Mouse (Mus musculus) liver, postnatal 0 days (tissue): ENCODE measurements around the gene Myh9.

Experiments
- CTCF ChIP-seq: sonication (generic); IDR thresholded peaks from 2 replicates; pipeline ENCODE4 v1.5.1; 2016; ENCODE audit warnings: antibody characterized with exemption, low read depth
- EP300 ChIP-seq: IDR thresholded peaks from 2 replicates; pipeline ENCODE4 v1.6.1; 2016; ENCODE audit warnings: antibody characterized with exemption, low read depth, mild to moderate bottlenecking

GRCm38 (mm10) chr15:77828242-77828641 is 13.7 kb downstream of the Myh9 start:
- TF ChIP-seq CTCF = no peak
- no peak for TF ChIP-seq EP300
